Mouse (Mus musculus) intestine, embryonic 16.5 days (tissue): ENCODE data around the gene Kif1a. TPM values are rescaled to one million over a fixed set of nuclear protein-coding genes. Genes with fewer than 3 reads are reported as not detected.

Experiments
- ATAC-seq: fragments of 200-750 bp; cut with Nextera tagmentation; 2 replicates; pipeline ENCODE4 v1.8.0; 2017; ENCODE audit warnings: moderate TSS enrichment, moderate library complexity
- H3K27ac ChIP-seq: fragments of 300-500 bp; sonication (generic); 2 replicates; pipeline ENCODE4 v1.5.1; 2014; ENCODE audit warnings: mild to moderate bottlenecking, low read length
- H3K27me3 ChIP-seq: fragments of 300-500 bp; sonication (generic); replicated peaks from 2 replicates; pipeline ENCODE4 v1.6.1; 2014; ENCODE audit warnings: low read length, control low read depth, mixed read lengths; ENCODE audit not compliant: control insufficient read depth, insufficient read depth
- H3K36me3 ChIP-seq: fragments of 300-500 bp; sonication (generic); 2 replicates; pipeline ENCODE4 v1.6.1; 2014; ENCODE audit warnings: low read length, control low read depth; ENCODE audit not compliant: control insufficient read depth, insufficient read depth
- H3K4me1 ChIP-seq: fragments of 300-500 bp; sonication (generic); 2 replicates; pipeline ENCODE4 v1.6.1; 2014; ENCODE audit warnings: low read length, control low read depth, mixed read lengths; ENCODE audit not compliant: control insufficient read depth, insufficient read depth
- H3K4me2 ChIP-seq: fragments of 300-500 bp; sonication (generic); 2 replicates; pipeline ENCODE4 v1.6.1; 2014; ENCODE audit warnings: low read depth, low read length, control low read depth
- H3K4me3 ChIP-seq: fragments of 300-500 bp; sonication (generic); 2 replicates; pipeline ENCODE4 v1.5.1; 2014; ENCODE audit warnings: mild to moderate bottlenecking, low read length
- H3K9ac ChIP-seq: fragments of 300-500 bp; sonication (generic); 2 replicates; pipeline ENCODE4 v1.6.1; 2014; ENCODE audit warnings: low read depth, low read length
- H3K9me3 ChIP-seq: fragments of 300-500 bp; sonication (generic); 2 replicates; pipeline ENCODE4 v1.6.1; 2016; ENCODE audit warnings: low read length, control low read depth; ENCODE audit not compliant: control insufficient read depth
- WGBS: fragments of 180-500 bp; shearing (Covaris S2); extraction: QIAGEN DNeasy Blood & Tissue Kit; methylation state at CpG from one replicate; pipeline ENCODE4 v1.1.7; 2014; 5-methylcytosine and 5-hydroxymethylcytosine counted together
- polyA plus RNA-seq: library from polyadenylated mRNA; unstranded; fragments of >200 nt; fragmentation: Nextera tagmentation; extraction: Ambion mirVana; gene quantifications from 2 replicates; pipeline ENCODE4 v1.2.1, GENCODE M21; 2015

Gene Kif1a
- polyA plus RNA-seq, 1 experiment from 2014 or later, result 16.0 TPM

DNA sequence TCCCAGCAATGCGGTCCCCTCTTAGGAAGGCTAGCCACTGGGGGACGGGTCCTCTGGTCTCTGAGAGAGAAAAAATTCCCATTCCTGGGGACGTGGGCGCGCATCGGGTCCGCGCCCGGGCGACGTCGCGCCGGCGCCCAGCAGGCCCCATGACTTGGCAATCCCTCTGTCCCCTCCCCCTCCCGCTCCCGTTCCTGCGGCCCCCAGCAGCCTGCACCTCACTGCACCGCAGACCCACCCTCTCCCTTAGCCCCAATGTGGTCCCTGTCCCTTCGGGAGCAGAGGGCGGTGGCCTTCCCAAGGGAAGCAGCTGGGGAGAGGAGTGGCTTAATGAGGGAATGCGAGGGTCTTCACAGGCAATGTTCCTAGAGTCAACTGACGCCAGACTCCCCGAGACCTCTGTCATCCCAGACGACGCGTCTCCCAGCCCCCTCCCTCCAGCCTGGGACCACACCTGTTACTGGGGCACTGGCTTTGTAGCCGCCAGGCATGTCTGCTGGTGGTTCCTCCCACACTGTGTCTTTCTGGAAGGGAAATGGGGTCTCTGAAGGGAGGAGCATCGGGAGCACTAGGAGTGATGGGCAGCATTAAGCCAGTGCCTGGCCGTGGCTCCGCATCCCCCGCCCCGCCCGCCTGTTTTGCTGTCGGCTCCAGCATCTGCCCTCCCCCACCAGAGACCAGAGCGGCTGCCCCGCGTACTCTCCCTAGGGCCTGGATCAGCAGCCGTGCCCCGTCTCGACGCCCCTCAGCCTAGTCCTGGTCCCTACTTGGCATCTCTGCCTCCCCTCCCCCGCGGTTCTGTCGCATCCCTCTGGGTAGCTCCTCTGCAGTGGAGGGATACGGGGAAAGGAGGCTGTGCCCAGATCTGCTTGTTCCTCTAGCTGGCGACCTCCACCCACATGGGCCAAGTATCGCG is 917 bp downstream of the Kif1a start:
- peaks cover 8% of the 10 kb centered on the region for H3K4me1 ChIP-seq
- peak overlapping the region; percentile 62 for H3K9ac ChIP-seq
- peak overlapping the region; percentile 91 for H3K4me2 ChIP-seq
- under 1% methylated on average over 49 of the region's 49 CpGs for WGBS
- H3K27me3 ChIP-seq, result peaks cover 42% of the 10 kb centered on the region
- peak; percentile 60 for ATAC-seq
- peak overlapping the region; percentile 55 for H3K4me3 ChIP-seq
- H3K27ac ChIP-seq, result no peak overlapping the region
- no peaks in the 10 kb centered on the region for H3K9me3 ChIP-seq
- H3K36me3 ChIP-seq, result no peaks in the 10 kb centered on the region

DNA sequence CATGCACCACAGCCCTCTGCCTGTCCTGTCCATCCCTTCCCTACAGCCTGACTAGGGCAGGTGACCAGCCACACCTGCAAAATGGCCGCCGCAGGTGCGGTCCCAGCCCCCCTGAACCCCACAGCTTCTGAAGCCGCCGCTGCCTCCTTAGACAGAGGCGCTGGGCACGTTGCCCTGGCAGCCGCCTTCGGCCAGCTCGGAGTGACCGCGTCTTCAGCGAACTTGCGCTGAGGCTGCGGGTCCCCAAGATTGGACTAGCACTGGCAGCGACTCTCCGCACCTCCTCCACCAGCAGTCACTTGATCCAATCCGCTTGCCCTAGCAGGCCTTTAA is 1.5 kb downstream of the Kif1a start:
- no peak; the same call in 1 of the 2 replicates for ATAC-seq
- peaks cover 42% of the 10 kb centered on the region for H3K27me3 ChIP-seq
- H3K4me3 ChIP-seq, result peak overlapping the region; percentile 55
- peak overlapping the region; percentile 91 for H3K4me2 ChIP-seq
- WGBS, result 3% methylated on average over 18 of the region's 18 CpGs
- H3K27ac ChIP-seq, result no peak overlapping the region
- peaks cover 8% of the 10 kb centered on the region for H3K4me1 ChIP-seq
- no peaks in the 10 kb centered on the region for H3K36me3 ChIP-seq
- no peaks in the 10 kb centered on the region for H3K9me3 ChIP-seq
- peak overlapping the region; percentile 62 for H3K9ac ChIP-seq

DNA sequence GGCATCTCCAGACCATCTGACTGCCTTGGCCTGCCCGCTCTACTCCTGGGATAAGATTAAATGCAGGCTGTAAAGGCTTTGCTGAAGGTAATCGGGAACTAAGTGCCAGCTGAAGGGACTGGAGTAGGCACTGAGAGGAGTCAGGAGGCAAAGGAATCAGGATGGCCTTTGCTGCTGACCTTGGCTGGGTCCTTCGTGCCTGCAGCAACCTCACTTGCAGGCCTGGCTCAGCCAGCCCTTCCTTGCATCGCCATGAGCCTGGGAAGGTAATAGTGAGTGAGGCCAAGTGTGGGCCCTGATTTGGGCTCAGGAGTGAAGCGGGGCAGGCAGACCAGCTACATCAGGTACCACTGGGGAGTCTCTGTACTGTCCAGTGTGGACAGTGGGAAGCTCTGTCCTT is 2.8 kb downstream of the Kif1a start:
- peaks cover 42% of the 10 kb centered on the region for H3K27me3 ChIP-seq
- no peak overlapping the region for H3K4me3 ChIP-seq
- no peaks in the 10 kb centered on the region for H3K9me3 ChIP-seq
- no peak overlapping the region for H3K4me2 ChIP-seq
- no peak for ATAC-seq
- no peaks in the 10 kb centered on the region for H3K36me3 ChIP-seq
- 83% methylated on average over 5 of the region's 5 CpGs for WGBS
- H3K27ac ChIP-seq, result no peak overlapping the region
- peaks cover 8% of the 10 kb centered on the region for H3K4me1 ChIP-seq
- no peak overlapping the region for H3K9ac ChIP-seq

DNA sequence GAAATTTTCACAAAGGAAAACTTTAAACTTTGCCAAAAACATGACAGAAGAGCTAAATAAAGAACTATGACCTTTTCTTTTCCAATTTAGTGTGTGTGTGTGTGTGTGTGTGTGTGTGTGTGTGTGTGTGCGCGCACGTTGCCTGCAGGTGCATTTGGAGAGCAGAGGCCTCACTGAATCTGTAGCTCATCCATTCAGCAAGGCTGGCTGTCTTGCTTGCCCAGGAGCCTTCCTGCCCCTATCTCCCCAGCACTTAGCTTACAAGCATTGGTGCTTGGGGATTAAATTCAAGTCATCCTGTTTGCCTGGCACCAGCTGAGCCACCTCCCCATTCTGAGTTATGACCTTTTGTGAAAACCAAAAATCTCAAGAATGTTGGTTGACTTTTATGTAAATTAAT is 9.2 kb downstream of the Kif1a start:
- Histone ChIP-seq H3K4me3 (no peak overlapping the region), H3K27me3 (no peaks in the 10 kb centered on the region), H3K4me1 (no peaks in the 10 kb centered on the region), H3K27ac (no peak overlapping the region), H3K4me2 (no peak overlapping the region), H3K36me3 (no peaks in the 10 kb centered on the region), H3K9me3 (no peaks in the 10 kb centered on the region), H3K9ac (no peak overlapping the region)
- ATAC-seq, result no peak
- 80% methylated on average over 3 of the region's 3 CpGs for WGBS

DNA sequence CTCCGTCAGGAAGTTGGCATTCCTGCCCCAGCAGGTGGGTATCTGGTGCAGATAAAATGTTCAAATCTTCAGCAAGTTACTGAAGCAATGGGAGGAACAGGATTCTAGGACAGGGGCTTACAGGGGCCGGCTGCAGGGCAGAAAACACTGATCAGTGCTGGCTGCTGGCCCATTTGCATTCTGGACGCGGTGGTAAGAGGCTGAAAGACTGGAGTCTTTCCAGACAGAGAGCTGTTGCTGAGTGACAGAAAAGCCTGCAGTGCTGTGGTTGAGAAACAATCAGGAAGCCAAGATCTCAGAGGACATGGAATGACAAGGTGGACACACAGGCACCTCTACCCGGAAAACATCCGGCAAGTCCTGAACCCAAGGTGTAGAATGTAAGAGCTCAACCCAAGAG is 16.6 kb downstream of the Kif1a start:
- Histone ChIP-seq H3K4me2 (no peak overlapping the region), H3K4me1 (no peaks in the 10 kb centered on the region), H3K9me3 (no peaks in the 10 kb centered on the region), H3K36me3 (no peaks in the 10 kb centered on the region), H3K4me3 (no peak overlapping the region), H3K9ac (no peak overlapping the region), H3K27me3 (no peaks in the 10 kb centered on the region), H3K27ac (no peak overlapping the region)
- ATAC-seq, result no peak
- 61% methylated on average over 6 of the region's 6 CpGs for WGBS

DNA sequence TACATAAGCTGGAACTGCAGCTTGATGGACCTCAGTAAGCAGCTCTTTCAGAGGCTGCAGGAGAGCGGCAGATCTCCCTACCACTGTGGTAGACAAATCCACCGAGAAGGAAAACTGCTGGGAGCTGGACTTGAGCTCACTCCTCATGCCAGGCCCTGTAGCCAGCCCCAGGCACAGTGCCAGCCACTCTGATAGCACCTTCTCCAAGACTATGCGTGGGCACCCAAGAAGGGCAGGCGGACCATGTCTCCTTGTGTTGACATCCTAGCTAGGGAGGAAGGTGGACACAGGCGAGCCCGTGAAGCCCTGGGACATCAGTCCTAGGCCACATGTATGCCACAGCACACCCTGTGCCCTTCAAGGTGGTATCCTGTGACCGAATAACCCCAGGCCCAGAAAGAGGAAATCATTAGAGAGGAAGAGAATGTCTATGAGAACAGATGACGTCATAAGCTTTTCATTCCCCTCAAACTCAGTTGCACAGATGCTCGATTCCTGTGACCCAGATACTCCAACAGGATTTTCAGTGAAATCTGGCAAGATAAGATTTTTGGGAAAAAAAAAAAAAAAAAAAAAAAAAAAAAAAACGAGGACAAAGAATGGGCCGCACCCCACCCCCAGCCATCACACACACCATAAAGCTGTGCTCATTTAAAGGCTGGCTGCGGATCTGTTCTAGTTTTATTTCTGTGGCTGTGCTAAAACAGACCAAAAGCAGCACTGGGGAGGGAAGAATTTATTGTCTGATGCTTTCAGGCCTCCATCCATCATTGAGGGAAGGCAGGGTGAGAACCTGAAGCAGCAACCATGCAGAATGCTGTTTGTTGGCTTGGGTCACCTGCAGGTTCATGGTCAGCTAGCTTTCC is 18.1 kb downstream of the Kif1a start:
- Histone ChIP-seq H3K9me3 (no peaks in the 10 kb centered on the region), H3K27ac (no peak overlapping the region), H3K4me2 (no peak overlapping the region), H3K4me3 (no peak overlapping the region), H3K9ac (no peak overlapping the region), H3K4me1 (no peaks in the 10 kb centered on the region), H3K27me3 (no peaks in the 10 kb centered on the region), H3K36me3 (no peaks in the 10 kb centered on the region)
- ATAC-seq, result no peak
- WGBS, result 82% methylated on average over 12 of the region's 12 CpGs

DNA sequence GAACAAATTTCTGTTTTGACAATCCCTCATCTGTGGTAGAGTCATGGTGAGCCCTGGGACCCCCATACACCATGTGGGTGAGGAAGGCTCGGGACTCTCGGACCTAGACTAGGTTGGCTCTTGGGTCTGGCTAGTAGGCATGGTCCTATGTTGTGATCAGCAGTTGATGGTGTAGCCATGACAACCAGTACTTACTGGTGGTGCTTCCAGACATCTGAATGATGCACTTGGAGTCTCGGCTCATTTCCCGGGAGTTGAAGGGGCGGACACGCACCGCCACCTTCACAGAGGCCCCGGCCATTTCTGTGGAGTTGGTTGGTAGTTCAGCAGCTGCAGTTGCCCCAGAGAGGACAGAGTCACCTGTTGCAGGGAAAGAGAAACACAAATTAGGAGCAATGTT is 19.6 kb downstream of the Kif1a start:
- no peak overlapping the region for H3K4me2 ChIP-seq
- no peaks in the 10 kb centered on the region for H3K36me3 ChIP-seq
- no peak overlapping the region for H3K9ac ChIP-seq
- H3K4me3 ChIP-seq, result no peak overlapping the region
- H3K27me3 ChIP-seq, result no peaks in the 10 kb centered on the region
- no peak for ATAC-seq
- H3K27ac ChIP-seq, result no peak overlapping the region
- H3K4me1 ChIP-seq, result no peaks in the 10 kb centered on the region
- no peaks in the 10 kb centered on the region for H3K9me3 ChIP-seq
- 89% methylated on average over 8 of the region's 8 CpGs for WGBS

DNA sequence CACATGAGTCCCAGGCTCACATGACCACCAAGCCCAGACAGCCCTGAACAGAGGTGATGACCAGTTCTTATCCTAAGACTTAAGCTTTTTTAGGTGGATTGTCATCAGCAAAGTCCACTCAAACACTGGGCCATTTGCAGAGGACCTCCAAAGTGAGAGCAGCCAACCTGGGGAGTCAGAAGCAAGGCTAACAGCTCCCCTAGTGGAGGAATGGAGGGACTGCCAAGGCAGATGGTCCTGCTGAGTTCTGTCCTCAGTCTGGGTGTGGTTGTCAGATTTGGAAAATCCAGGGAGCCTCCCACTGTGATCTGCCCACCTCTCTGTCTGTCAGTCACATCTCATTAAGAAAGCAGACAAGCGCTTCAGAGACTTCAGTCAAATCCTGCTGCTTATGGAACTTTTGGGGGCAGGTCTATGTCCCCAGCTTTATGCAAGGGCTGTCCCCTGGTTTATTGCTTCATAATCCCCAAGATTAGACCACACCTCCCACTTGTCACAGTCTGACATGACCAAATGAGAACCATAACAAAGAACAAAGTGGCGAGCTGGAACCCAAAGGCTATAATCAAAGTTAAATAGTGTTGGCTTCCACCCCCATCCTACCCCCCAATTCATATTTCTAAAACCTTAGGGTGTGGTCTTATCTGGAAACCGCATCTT is 20.7 kb downstream of the Kif1a start:
- 65% methylated on average over 3 of the region's 3 CpGs for WGBS
- H3K27ac ChIP-seq, result no peak overlapping the region
- ATAC-seq, result no peak
- H3K9me3 ChIP-seq, result no peaks in the 10 kb centered on the region
- no peak overlapping the region for H3K9ac ChIP-seq
- no peak overlapping the region for H3K4me2 ChIP-seq
- H3K4me1 ChIP-seq, result no peaks in the 10 kb centered on the region
- no peaks in the 10 kb centered on the region for H3K36me3 ChIP-seq
- no peaks in the 10 kb centered on the region for H3K27me3 ChIP-seq
- no peak overlapping the region for H3K4me3 ChIP-seq

DNA sequence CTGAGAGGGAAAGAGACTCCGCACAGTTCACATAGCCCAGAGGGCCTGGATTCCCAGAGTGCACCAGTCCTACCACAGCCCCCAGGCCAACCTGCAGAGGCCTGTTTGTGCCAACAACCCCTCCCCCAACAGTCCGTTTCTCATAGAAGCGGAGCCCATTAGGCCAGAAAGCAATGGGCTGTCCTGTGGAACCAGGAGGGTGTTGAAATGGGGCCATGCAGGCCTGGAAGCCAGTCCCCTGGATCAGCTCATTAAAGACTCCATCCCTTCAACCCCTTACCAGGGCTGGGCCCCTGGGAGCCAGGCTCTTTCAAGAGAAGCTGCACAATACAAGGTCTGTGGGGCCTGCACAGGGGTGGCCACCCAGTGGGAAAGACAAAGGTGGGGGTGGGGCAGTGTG is 22.1 kb downstream of the Kif1a start:
- 70% methylated on average over 3 of the region's 3 CpGs for WGBS
- no peak overlapping the region for H3K27ac ChIP-seq
- H3K36me3 ChIP-seq, result no peaks in the 10 kb centered on the region
- no peaks in the 10 kb centered on the region for H3K27me3 ChIP-seq
- H3K4me1 ChIP-seq, result no peaks in the 10 kb centered on the region
- no peak overlapping the region for H3K9ac ChIP-seq
- ATAC-seq, result no peak
- H3K4me3 ChIP-seq, result no peak overlapping the region
- no peaks in the 10 kb centered on the region for H3K9me3 ChIP-seq
- no peak overlapping the region for H3K4me2 ChIP-seq
